Mouse (Mus musculus) kidney, adult 18-20 months (tissue): ENCODE results near the gene Rnpepl1.

Experiments
- DNase-seq: peaks from one replicate; pipeline ENCODE4 v3.0.0; 2021

Rnpepl1 gene

GRCm38 (mm10) chr1:92910239-92910885 lies at the start of gene Rnpepl1:
Rnpepl1 (plus strand) TSS chr1:92910783.
- DNase-seq: peak; percentile 85

GRCm38 (mm10) chr1:92861503-92861902 lies 49.1 kb upstream of the Rnpepl1 start:
- no peak for DNase-seq

- no peak for DNase-seq
These were observed 47.3 kb upstream of the Rnpepl1 start for GRCm38 (mm10) chr1:92863268-92863667.

- no peak for DNase-seq
These were observed 44.4 kb upstream of the Rnpepl1 start for GRCm38 (mm10) chr1:92866170-92866569.

GRCm38 (mm10) chr1:92869985-92870384 lies 40.6 kb upstream of the Rnpepl1 start:
- no peak for DNase-seq

- DNase-seq: peak; percentile 17
These were observed 37.9 kb upstream of the Rnpepl1 start for GRCm38 (mm10) chr1:92872666-92873065.

GRCm38 (mm10) chr1:92874011-92874410 lies 36.6 kb upstream of the Rnpepl1 start:
- peak; percentile 21 for DNase-seq

- DNase-seq: no peak
These were observed 35.0 kb upstream of the Rnpepl1 start for GRCm38 (mm10) chr1:92875360-92876111.

- DNase-seq: no peak
These were observed 33.1 kb upstream of the Rnpepl1 start for GRCm38 (mm10) chr1:92877431-92877978.

GRCm38 (mm10) chr1:92878066-92878741 lies 32.4 kb upstream of the Rnpepl1 start:
- no peak for DNase-seq

GRCm38 (mm10) chr1:92879266-92879665 lies 31.3 kb upstream of the Rnpepl1 start:
- DNase-seq: no peak

GRCm38 (mm10) chr1:92880101-92880500 lies 30.5 kb upstream of the Rnpepl1 start:
- no peak for DNase-seq

GRCm38 (mm10) chr1:92881982-92882381 lies 28.6 kb upstream of the Rnpepl1 start:
- no peak for DNase-seq

- DNase-seq: no peak
These were observed 21.5 kb upstream of the Rnpepl1 start for GRCm38 (mm10) chr1:92888901-92889655.

GRCm38 (mm10) chr1:92892791-92893190 lies 17.8 kb upstream of the Rnpepl1 start:
- no peak for DNase-seq

- no peak for DNase-seq
These were observed 16.7 kb upstream of the Rnpepl1 start for GRCm38 (mm10) chr1:92893896-92894295.

- DNase-seq: peak; percentile 76
These were observed 15.5 kb upstream of the Rnpepl1 start for GRCm38 (mm10) chr1:92895089-92895488.

- DNase-seq: peak; percentile 69
These were observed 7.8 kb upstream of the Rnpepl1 start, which contains the start of gene Ankmy1 for GRCm38 (mm10) chr1:92902786-92903185. Ankmy1 (minus strand) TSS chr1:92902906.

- DNase-seq: no peak
These were observed 7.0 kb upstream of the Rnpepl1 start for GRCm38 (mm10) chr1:92903627-92904026.

- no peak for DNase-seq
These were observed 4.8 kb upstream of the Rnpepl1 start for GRCm38 (mm10) chr1:92905703-92906310.

GRCm38 (mm10) chr1:92906779-92907631 lies 3.6 kb upstream of the Rnpepl1 start, which contains the start of gene Dusp28:
Dusp28 (plus strand) TSS chr1:92906981.
- DNase-seq: peak; percentile 92
